Mouse (Mus musculus): ENCODE results near the gene Rsbn1l.

Gene Rsbn1l

DNA sequence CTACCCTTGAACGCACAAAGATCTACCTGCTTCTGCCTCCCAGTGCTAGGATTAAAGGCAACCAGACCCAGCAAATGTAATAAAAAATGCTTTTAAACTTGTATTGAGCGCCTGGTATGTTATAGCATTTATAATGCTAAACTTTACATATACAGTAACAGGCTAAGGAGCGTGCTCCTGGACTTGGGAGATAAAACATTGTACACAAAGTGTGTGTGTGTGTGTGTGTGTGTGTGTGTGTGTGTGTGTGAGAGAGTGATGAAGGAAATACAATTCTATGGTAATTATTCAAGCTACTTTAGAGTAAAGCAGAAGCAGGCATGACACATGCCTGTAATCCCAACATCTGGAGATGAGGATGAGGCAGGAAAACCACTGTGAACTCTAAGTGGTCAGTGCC, at the start of gene Rsbn1l:
Gene Rsbn1l, minus strand, starts transcription at position 101 of the 400 bp plus-strand sequence.
- DNase-seq, result no peak

- no peak for DNase-seq
Observed at GRCm38 (mm10) chr5:21002723-21003122, 46.5 kb upstream of the Rsbn1l start.

DNA sequence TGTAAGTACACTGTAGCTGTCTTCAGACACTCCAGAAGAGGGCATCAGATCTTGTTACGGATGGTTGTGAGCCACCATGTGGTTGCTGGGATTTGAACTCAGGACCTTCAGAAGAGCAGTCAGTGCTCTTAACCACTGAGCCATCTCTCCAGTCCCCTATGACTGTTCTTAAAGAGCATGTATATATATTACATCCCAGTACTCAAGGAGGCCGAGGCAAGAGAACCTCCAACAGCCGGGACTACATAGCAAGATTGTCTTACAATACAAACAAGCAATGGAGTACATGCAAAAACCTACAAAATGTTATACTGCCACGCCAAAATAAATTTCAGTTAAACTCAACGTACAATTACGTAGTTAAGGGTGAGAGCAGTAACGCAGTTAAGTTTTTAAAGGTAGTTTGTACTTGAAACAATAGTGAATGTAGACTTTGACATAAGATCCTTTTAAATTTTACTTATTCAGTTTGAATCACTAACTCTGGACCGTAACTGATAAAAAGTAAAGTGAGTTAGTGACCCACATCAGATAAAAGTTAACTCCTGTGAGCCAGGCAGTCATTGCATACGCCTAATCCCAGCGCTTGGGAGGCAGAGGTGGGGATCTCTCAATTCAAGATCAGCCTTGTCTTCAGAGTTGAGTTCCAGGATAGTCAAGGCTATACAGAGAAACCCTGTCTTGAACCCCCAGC, 45.6 kb upstream of the Rsbn1l start:
- no peak for DNase-seq

DNA sequence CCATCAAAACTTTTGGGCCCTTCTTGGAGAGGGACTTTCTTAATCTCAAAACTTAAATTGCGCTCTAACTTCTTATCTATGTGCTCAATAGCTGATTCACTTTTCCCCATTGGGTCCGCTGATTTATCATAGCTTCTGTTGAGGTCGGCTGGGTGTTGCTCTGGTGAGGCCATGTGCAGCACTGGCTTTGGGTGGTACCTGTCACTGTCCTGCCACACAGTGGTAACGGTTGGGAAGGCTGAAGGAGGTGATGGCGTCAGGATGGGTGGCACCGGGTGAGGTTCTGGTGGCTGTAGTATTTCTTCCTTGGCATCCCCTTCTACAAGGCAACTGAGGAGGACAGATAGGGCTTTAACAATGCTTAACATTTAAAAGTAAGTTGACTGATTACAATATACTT, 42.2 kb upstream of the Rsbn1l start:
- no peak for DNase-seq

- no peak for DNase-seq
Observed at GRCm38 (mm10) chr5:20997555-20997954, 41.4 kb upstream of the Rsbn1l start.

- DNase-seq, result no peak
Observed at GRCm38 (mm10) chr5:20990062-20990809, 34.0 kb upstream of the Rsbn1l start.

DNA sequence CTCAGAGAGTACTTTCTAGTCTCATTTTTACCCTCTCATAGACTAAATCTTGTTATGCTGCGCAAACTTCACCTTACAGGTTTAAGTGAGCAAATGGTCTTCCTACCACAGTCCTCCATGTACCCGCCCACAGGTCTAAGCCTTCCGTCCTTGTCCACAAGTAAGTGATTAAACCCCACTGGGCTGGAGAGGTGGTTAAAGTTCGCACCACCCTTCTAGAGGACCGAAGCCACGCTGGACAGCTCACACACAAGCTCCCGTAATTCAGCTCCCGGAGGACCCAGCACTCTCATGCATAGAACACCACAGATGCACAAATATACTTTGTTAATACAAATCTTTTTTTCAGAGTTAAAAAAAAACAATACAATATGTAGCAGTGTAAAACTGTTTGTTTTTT, 30.1 kb upstream of the Rsbn1l start:
- DNase-seq, result no peak

GRCm38 (mm10) chr5:20983505-20983904, 27.3 kb upstream of the Rsbn1l start:
- no peak for DNase-seq

DNA sequence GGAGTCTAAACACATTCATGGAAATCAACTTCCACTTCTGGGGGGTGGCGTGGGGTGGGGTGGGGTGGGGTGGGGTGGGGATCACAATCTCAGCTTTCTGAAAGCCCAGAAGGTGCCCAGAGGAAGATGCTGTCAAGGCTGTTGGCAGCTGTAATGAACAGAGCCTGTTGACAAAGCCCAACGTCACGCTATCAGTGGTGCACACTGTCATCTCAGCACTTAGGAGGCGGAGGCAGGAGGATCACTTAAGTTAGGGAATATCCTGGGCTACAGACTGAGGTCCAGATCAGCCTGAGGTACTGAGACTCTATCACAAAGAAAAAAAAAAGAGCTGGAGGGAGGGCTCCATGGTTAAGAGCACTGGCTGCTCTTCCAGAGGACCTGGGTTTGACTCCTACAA, 18.5 kb upstream of the Rsbn1l start:
- DNase-seq, result no peak

DNA sequence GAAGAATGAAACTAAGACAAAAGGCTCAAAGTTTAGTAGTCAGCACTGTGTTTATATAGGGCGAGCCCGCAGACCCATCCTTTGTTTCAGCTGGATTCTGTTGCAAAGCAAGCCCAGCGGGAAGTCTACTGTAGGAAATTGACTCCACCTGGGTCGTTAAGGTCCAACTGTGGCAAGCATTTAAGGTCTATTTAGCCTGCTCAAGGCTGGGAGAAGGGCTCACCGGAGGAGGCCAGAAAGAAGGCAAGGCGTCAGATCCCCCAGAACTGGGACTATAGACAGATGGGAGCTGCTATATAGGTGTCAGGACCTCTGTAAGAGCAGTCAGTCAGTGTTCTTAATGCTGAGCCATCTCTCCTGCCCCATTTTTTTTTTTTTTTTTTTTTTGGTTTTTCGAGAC, 17.8 kb upstream of the Rsbn1l start:
- no peak for DNase-seq

- DNase-seq, result no peak
Observed at GRCm38 (mm10) chr5:20973069-20973468, 16.9 kb upstream of the Rsbn1l start.

DNA sequence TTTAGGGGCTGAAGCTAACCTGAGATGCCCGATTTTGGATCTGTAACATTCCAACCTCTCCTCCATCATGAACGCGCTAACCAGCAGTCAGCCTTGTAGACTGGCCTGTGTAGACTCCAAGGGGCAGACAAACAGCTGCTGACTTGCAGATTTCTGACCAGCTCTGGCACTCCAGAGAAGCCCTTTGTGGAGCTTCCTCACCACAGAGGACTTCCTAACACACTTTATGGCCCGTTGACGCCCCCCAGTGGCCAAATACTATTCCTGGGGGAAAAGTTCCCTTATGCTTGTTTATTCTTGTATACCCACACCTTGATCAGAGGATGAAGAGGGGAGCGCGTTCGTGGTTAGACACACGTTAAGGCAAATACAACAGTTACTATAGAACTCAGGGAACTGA, 12.8 kb upstream of the Rsbn1l start:
- DNase-seq, result peak; percentile 38 to 43

GRCm38 (mm10) chr5:20968493-20968892, 12.3 kb upstream of the Rsbn1l start:
- DNase-seq, result no peak

DNA sequence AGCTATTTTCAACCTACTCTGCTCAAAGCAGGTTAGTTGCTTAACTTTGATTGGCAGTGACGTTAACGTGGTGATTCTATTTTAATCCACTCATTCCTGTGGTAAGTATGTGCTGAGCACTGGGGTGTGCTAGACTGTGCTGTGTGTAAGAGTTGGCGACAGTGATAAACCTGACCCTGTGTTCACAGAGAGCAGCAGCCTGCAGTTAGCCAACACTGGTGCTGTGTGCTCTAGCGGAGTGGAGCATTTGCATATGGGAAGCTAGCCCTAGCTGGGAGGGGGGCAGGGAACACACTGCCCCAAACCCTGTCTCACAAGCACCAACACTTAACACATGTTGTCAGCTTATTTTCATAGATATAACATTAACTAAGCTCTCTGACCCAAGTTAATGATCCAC, 11.7 kb upstream of the Rsbn1l start:
- no peak for DNase-seq

DNA sequence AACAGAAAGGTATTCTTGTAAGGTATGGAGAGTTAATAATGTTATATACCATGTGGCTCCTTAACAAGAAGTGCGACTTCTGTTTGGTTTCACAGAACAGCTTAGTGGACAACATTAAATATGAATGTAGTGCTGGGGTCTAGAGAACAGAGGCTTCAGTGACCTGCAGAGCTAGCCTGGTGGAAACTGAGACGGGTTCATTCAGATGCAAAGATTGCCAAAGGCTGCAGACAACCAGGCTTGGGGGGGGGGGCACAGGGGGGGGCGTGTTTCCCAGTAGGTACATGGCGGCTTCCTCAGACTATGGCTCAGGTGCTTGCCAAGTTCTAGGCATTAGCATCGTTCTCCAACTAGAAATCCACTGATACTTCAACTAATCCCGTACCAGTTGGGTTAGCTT, 8.2 kb upstream of the Rsbn1l start:
- DNase-seq, result no peak

DNA sequence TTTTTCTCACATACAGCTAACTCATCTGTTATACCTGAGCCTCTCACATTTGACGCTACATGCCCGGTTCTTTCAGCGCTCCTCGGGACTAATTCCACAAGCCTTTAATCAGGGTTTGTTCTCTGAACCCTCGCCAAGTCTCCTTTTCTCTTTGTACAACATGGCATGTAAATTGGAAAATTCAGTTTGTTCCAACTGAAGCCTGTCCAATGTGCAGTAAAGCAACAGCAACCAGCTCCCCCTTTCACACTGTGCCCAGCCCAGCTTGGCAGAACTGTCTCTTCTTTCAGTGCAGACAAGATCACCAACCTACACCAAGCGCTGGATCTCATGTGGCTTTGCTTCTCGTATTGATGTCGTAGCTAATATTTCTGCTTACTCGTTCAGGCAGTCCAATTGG, 7.1 kb upstream of the Rsbn1l start:
- DNase-seq, result no peak

GRCm38 (mm10) chr5:20960927-20961326, 4.7 kb upstream of the Rsbn1l start:
- DNase-seq, result no peak

DNA sequence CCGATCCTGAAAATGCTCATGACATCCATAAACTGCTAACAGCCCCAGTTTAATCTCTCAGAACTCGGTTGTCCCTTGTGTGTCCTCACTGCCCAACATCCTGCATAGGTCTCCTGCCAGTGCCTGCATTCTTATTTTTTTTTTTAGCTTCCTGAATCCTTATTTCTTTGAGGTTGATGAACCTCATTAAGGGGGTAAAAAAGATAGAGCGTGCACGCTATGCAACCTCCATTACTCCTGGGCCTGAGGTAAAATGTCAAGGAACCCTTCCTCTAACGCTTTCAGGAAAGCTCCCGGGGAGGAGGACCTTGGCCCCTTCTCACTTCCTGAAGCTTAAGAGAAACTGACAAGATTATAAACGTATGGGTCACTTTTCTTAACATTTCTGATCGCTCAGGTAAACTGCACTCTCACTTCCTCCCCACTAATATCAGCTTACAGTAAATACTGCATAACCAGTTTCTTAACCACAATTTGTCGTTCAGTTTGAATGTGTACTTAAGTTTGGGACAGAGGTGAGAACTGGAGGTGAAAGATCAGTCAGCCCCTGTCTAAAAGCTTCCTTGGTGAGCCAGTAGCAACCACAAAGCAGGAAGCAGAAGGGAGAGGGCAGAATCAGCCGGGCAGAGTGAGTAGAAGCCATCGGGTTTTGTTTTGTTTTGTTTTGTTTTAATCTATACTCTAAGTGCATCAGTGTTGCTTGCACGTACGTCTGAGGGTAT, 923 bp downstream of the Rsbn1l start:
- no peak for DNase-seq

DNA sequence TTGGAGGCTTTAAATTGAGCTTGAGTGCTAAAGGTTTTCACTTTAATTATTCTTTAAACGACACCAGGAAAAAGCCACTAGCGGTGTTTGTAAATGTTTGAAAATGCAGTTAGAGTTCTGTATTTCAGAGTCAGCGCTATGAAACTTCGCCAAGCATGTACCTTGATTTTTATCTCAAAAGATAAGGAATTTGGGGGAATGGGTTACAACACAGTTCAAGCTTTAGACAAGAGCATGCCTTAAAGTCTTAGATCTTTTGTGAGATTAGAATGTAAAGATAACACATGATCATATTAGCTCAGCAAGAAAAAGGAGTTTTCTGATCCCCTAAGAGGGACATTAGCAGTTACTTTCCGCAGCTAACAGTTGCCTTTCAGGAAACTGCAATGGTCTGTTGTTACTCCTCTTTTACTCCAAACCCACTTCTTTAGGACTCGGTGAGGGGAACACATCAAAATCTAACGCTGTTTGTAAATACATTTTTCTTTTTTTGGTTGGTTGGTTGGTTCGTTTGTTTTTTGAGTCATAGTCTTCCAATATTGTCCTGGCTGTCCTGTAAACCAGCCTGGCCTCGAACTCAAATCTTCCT, 3.8 kb downstream of the Rsbn1l start:
- DNase-seq, result no peak

DNA sequence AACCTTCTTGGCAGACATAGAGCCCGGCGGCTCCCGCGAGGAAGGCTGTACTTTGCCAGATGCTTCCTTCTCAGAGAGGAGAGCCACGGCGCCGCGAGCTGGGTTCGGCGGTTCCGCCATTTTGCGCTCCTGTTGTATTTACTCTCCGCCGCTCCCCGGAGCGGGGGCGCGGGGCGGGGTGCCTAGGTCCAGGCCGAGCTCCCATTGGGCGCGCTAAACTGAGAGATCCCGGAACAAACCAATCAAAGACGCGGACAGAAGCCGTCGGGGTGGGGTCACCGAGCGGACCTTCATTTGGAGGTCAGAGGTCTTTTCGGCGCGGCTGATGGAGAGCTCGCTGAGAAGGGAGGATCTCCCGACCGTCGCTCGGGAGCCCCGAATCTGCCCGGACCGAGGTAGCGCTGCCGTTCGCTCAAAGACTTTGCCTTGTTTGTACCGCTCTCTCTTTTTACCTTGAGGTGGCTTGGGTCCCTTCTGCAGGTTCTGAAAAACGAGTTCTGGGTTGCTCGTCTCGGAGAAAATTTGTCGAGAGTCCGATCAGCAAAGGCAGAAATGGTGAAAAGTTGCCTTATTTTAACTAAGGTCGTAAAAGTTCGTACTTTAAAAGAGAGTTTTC, 4.4 kb downstream of the Rsbn1l start:
- peak; percentile 95 to 97 for DNase-seq

GRCm38 (mm10) chr5:20950855-20951650, 5.1 kb downstream of the Rsbn1l start:
- peak; percentile 35 to 66 for DNase-seq

DNA sequence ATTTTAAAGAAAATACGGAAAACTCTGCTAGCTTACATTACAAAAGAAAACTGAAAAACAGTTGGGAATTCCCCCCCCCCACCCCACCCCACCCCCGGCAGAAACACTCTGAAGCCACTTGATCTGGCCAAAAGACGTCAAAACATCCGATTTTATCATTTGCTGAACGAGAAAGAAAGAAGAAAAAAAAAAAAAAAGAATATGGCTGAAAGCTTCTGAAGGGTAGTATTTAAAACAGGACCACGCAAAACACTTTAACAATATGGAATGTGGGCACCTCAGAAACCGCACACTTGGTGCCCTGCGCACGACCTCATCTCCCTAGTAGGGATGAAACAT, 5.7 kb downstream of the Rsbn1l start:
- DNase-seq, result no peak
